Mouse (Mus musculus): Measurements from ENCODE around the gene Gm13030. TPM values are rescaled to one million over a fixed set of nuclear protein-coding genes. Genes with fewer than 3 reads are reported as not detected.

Gm13030 gene
- polyA plus RNA-seq, 1 experiment: not detected

Other genes with a start within 250 kb of the Gm13030 start
- 2.4 TPM in 2 replicates for gene Vwa5b1, start 238.1 kb downstream of the Gm13030 start, polyA plus RNA-seq (2012; rRNA removed)
- 0.16 and 0.29 TPM in 2 replicates for gene Pla2g2c, start 149.2 kb downstream of the Gm13030 start, polyA plus RNA-seq (2012; rRNA removed)
- gene Ubxn10, start 136.8 kb downstream of the Gm13030 start, polyA plus RNA-seq (2012; rRNA removed): 1.2 and 1.4 TPM in 2 replicates
- 0.08 and 0.13 TPM in 2 replicates for gene Pla2g2f, start 116.3 kb downstream of the Gm13030 start, polyA plus RNA-seq (2012; rRNA removed)
- 0.17 and 0.58 TPM in 2 replicates for gene Pla2g2d, start 98.2 kb downstream of the Gm13030 start, polyA plus RNA-seq (2012; rRNA removed)
- gene Pla2g5, start 10.5 kb downstream of the Gm13030 start, polyA plus RNA-seq (2012; rRNA removed): 6.4 and 9.2 TPM in 2 replicates
- 0.19 TPM in 1 of 2 replicates, not detected in the other for gene Pla2g2e, start 4.0 kb upstream of the Gm13030 start, polyA plus RNA-seq (2012; rRNA removed)
- gene Otud3, start 40.0 kb upstream of the Gm13030 start, polyA plus RNA-seq (2012; rRNA removed): 11.3 and 13.3 TPM in 2 replicates
- gene Rnf186, start 93.1 kb upstream of the Gm13030 start, polyA plus RNA-seq (2012; rRNA removed): not detected in 2 replicates
- 3.3 and 3.4 TPM in 2 replicates for gene Tmco4, start 98.9 kb upstream of the Gm13030 start, polyA plus RNA-seq (2012; rRNA removed)
- 6.2 and 6.6 TPM in 2 replicates for gene Htr6, start 201.6 kb upstream of the Gm13030 start, polyA plus RNA-seq (2012; rRNA removed)
- gene Nbl1, start 219.0 kb upstream of the Gm13030 start, polyA plus RNA-seq (2012; rRNA removed): 78.9 and 79.7 TPM in 2 replicates